Mouse (Mus musculus) layer of hippocampus, postnatal 25 days (tissue): Measurements from ENCODE around the gene Bbs9. TPM values are rescaled to one million over a fixed set of nuclear protein-coding genes. Genes with fewer than 3 reads are reported as not detected.
A peak's percentile ranks its signal among the peaks of the same experiment; 100 is the strongest.

Experiments used
- DNase-seq, 2 experiments: peaks; one replicate each; pipeline ENCODE4 v3.0.0; 2022; ENCODE audit warnings: mixed read lengths in 2 of 2, low spot score in 1 of 2; ENCODE audit errors: extremely low spot score in 1 of 2
- total RNA-seq, 2 experiments: library from RNA; stranded (reverse); gene quantifications; 2 replicates each; pipeline ENCODE4 v1.2.3; 2021

Gene Bbs9
- total RNA-seq, 2 experiments from 2014 or later = 22.1 to 25.2 TPM

GRCm38 (mm10) chr9:22530734-22531489 is 55.4 kb downstream of the Bbs9 start:
- DNase-seq = no peak

DNA sequence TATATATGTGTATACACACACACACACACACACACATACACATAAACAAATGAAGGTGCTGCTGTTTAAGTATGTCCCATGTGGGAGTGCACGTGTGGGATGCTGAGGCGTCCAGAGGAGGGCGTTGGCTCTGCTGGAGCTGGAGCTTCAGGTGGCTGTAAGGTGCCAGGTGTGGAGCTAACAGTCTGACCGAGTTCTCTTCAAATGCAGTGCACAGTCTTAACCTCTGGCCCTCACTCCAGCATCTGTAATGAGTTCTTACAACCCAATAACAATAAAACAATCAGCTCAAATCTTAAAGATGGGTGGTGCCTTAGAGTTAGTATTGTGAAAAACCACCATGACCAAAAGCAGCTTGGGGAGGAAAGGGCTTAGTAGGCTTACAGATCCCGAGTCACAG is 56.6 kb downstream of the Bbs9 start:
- DNase-seq = no peak

DNA sequence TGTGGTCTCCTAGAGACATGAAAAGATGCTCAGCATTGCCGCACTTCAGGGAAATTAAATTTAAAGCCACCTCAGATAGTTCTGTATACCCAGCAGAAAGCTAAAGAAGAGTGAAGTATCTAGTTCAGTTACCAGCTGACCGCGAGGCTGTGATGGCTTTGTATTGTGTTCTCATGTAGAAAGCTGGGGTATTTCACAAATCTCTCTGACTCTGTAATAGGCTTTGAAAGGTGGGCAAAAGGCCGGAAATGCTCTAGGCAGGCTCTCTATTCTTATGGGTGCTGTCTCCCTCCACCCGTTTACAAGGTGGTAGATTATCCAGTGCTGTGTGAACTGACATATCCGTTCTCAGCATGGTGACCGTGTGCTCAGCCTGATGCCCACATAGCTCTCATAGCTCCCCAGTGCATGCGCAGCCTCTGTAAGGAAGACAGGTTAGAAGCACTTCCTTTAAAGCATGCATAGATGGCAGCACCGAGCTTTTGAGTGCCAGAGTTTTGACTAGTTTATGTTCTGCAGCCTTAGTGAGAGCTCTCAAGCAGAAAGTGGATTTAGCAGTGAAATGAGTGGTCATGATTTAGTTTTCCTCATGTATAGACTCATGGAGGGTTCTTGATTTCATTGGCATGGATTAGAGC is 57.4 kb downstream of the Bbs9 start:
- DNase-seq = peak; percentile 14 to 27

DNA sequence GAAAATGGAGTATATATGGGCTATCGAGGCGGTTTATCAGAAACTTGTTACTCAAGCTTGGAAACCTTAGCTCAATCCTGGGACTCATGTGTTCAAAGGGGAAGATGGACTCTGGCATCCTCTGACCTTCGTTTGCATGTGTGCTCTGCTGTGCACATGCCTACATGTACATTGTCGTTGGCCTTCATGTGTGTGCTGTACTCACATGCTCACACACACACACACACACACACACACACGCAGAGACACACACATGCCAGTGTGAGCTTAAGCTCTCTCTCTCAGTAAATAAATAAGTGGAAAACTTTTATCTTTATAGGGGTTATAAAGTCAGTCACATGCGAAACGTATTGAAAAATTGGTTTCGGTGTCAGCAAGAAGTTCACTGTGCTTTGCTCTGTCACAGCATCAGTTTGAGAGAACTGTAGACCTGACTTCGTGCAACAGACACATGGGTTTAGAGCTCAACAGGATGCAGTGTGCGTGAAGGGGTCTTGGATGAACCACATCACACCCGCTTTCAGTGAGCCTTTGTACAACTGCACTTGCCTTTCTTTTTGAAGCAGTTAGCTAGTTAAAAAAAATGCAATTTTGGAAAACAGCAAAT is 62.4 kb downstream of the Bbs9 start:
- no peak for DNase-seq

GRCm38 (mm10) chr9:22539546-22539945 is 64.0 kb downstream of the Bbs9 start:
- DNase-seq = no peak

DNA sequence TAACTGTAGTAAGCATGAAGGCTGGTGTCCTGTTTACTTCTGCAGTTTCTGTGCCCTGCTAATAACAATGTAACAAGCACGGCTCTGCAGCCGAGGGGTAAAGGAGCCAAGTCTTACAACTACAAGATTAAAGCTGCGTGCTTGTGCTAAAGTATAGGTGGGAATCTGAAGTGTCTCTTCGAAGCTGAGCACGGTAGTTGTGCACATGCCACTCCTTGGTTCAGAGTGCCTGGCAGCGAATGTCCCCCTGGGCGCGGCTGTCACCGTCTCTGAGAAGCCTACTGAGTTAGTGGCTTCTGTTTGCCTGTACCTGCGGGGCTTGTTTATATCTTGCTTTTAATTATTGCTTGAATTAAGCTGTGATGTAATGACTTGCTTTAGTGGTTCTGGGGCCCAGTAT is 65.6 kb downstream of the Bbs9 start:
- no peak for DNase-seq

DNA sequence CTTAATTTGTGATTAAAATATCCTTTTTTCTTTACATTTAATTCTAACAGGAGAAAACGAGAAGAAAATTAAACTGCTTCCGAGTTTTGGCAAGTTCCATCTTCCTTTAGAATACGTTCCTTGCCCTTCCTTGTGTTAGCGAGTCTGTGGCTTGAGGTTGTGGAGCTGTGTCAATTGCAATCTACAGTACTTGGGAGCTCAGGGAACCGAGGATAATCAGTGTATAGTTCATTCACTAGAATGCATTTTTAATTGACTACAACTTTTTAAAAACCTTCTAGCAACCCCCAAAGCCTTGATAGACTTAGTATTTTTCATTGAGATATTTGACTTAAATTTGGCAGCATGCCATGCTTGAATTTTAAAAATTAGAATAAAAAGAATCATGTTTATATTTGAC is 68.0 kb downstream of the Bbs9 start:
- no peak for DNase-seq

GRCm38 (mm10) chr9:22544349-22545341 is 69.1 kb downstream of the Bbs9 start:
- no peak for DNase-seq

GRCm38 (mm10) chr9:22551273-22551672 is 75.8 kb downstream of the Bbs9 start:
- no peak for DNase-seq

DNA sequence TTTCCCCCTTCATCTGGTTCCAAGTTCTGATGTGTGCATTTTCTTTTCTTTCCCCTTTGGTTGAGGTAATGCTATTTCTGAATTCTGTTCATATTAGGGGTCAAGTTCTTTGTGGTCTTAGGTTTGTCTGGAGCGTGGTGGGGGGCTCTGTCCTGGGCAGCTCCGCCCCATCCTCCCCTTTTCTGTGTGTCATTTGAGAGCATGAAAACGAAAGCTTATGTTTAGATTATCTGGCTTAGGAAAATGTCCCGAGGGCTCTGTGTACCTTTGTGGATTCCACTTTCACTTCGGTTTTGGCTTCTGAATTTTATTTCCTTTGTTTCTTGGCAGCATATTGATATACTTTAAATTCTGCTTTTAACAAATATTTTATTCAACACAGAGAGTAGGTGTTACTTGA is 80.6 kb downstream of the Bbs9 start:
- no peak for DNase-seq

DNA sequence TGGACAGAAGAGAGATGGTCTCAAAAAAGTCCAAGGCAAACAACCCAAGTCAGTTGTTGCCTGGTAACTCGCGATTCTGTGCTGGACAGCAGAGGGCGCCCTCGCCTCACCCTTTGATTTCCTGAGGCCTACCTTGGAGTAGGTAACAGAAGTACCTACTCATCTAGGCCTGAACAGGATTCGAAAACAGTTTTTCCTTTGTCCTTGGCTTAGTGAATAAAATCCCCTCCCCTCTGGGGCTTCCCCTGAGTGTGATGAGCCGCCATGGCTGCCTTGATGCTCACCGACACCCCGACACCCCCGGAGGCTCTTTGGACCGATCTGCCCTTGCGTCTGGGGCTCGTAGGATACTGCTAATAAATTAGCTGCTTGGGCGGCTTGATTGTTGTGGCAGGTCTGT is 82.0 kb downstream of the Bbs9 start:
- peak; percentile 67 to 93 for DNase-seq

DNA sequence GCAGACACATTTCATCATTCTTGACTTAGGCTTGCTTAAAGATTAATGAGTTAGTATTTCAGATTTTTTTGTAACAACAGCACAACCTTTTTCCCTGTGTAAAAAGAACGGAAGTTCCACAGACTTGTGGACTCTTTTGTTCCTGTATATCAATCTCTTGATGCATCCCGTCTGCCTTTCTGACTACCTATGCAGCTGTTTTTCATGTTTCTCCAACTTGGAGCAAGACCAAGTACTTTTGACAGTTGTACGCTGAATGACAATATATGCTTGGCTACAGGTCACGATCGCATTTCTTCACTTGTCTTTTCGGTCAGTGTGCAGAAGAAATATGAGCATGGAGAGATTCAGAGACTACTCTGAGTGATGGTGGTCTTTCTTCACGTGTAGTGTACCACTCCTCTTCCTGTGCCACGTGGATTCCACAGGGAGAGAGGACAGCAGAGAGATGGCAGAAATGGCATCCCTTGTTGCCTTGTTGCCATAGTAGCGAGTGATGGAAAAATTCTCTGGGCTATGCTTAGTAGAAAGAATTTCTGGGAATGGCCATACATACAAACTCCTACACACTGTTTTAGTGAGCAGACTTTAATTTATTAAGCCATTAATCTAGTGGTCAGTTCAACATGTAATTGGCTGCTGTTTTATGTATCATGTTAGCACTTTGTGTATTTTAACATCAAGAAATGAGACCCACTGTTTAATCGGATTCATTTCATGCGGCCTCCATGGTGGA is 88.3 kb downstream of the Bbs9 start:
- DNase-seq = no peak

GRCm38 (mm10) chr9:22567726-22568125 is 92.2 kb downstream of the Bbs9 start:
- DNase-seq = no peak

GRCm38 (mm10) chr9:22576426-22577139 is 101.1 kb downstream of the Bbs9 start:
- DNase-seq = no peak

DNA sequence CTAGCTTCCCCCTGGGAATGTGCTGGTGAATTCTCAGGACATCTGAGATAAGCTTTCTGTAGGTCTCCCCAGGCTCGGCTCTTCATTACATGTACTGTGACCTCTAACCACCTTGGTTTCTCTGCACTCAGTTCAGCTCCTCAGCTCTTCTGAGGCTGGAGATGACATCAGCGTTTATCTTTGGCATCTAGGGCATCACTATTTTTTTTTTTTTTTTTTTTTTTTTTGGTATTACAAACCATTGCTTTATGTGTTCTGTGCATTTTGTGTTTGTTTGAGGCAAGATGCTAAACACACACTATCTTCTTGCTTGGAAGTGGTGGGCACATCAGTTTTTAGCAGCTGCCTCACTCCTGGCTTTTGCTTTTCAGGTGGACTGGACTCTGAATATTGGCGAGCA is 102.8 kb downstream of the Bbs9 start:
- no peak for DNase-seq

GRCm38 (mm10) chr9:22584221-22584620 is 108.7 kb downstream of the Bbs9 start:
- no peak for DNase-seq

- no peak for DNase-seq
These were observed 117.5 kb downstream of the Bbs9 start for GRCm38 (mm10) chr9:22593032-22593431.

- no peak for DNase-seq
These were observed 121.1 kb downstream of the Bbs9 start for GRCm38 (mm10) chr9:22596650-22597049.

DNA sequence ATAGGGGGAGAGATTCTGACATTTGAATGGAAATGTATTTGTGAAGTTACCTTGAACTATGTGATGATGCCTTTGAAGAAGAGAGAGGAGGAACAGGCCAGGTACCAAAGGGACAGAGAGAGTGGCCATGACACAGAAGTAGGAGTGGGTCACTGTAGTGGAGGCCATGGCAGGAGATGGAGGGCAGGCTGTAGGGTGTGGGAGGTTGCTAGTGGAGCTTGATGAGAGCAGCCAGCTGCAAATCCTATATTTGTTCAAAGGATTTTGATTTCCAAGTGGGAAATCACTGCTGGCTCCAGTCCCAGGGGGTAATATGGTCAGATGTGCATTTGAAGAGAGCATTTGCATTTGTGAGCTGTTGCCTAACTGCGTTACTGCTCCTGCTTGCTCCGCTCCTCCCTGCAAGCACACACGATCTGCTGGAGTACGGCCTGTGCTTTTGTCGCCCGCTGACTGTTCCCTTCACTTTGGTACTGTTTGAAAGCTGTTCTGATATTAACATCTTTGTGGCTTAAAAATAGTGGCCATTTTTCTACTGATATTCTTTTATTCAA is 137.8 kb downstream of the Bbs9 start:
- DNase-seq = no peak
